Mouse (Mus musculus): Measurements from ENCODE around the gene Sgsm1.

GRCm38 (mm10) chr5:113206670-113207352, 103.8 kb downstream of the Sgsm1 start:
- TF ChIP-seq CTCF (conservative IDR thresholded peaks at IDR 0.05; ENCODE audit: insufficient read depth, insufficient read length, low read depth, low read length) (no peak), POLR2A (IDR thresholded peaks at IDR 0.05; ENCODE audit: low read depth, low read length) (no peak)
